Mouse (Mus musculus): ENCODE results near the gene Tmem115.
"Not testable (repeated sequence)": the region's sequence is repeated elsewhere in the genome, so short reads cannot be mapped to it uniquely, and the experiment has no call there.

Tmem115 gene

DNA sequence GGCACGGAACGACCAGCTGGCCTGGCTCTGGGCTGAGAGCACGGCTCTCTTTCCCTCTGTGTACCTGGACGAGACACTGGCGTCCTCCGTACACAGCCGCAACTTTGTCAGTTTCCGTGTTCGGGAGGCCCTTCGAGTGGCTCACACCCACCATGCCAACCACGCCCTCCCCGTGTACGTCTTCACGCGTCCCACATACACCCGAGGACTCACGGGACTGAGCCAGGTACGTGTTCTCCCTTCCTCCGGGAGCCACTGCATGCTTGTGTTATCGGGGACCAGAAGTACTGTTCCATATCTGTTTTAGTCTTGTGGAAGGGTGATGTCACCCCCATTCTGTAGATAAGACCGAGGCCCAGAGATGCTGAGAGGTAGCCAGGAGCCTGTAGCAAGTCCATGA is 37.1 kb downstream of the Tmem115 start:
- peak in 1 of 2 experiments; percentile 41 for DNase-seq (ENCODE audit: low spot score in 2 of 2)

DNA sequence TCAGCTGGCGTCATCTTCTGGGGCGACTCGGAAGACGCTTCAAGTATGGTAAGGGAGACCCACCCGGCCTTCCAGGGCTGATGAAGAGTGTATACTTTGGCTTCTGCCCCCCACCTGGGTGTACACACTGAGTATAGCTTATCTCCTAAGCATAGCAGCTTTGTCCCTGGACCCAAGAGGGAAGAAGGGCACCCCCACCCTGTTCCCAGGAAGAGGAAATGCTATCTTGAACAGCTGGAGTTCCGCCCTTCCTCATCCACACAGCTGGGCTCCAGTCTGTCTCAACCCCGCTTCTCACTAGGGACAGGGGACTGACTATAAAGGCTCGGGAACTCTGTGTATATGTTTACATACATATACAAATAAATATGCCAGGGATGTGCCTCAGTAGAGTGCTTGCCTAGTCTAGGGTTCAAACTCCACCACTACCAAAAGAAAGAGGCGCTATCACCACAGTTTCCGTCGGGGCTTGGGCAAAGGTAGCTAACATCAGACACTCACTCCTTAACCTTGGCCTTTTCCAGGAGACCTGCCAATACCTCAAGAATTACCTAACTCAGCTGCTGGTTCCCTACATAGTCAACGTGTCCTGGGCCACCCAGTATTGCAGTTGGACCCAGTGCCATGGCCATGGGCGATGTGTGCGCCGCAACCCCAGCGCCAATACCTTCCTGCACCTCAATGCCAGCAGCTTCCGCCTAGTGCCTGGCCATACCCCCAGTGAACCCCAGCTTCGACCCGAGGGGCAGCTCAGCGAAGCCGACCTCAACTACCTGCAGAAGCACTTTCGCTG is 38.0 kb downstream of the Tmem115 start:
- no peak for DNase-seq (ENCODE audit: low spot score in 2 of 2)

DNA sequence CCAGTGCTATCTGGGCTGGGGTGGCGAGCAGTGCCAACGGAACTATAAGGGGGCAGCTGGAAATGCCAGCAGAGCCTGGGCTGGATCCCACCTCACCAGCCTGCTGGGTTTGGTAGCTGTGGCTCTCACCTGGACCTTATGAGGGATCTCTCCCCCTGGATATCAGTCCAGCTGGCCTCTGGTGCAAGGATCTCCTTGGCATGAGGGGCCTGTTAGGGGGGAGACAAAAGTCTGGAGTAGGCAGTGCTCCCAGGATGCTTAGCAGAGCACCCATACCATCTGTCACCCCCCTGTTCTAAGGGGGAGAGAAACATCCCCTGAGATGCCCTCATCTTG is 38.5 kb downstream of the Tmem115 start:
- no peak for DNase-seq (ENCODE audit: low spot score in 2 of 2)

DNA sequence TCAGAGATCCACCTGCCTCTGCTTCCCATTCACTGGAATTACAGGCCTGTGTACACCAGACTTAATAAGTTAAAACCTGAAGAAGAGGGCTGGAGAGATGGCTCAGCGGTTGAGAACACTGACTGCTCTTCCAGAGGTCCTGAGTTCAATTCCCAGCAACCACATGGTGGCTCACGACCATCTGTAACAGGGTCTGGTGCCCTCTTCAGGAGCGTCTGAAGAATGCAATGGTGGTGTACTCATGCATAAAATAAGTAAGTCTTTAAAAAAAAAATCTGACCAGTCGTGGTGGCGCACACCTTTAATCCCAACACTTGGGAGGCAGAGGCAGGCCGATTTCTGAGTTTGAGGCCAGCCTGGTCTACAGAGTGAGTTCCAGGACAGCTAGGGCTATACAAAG is 40.0 kb downstream of the Tmem115 start:
- DNase-seq (ENCODE audit: low spot score in 2 of 2): not testable (repeated sequence)

DNA sequence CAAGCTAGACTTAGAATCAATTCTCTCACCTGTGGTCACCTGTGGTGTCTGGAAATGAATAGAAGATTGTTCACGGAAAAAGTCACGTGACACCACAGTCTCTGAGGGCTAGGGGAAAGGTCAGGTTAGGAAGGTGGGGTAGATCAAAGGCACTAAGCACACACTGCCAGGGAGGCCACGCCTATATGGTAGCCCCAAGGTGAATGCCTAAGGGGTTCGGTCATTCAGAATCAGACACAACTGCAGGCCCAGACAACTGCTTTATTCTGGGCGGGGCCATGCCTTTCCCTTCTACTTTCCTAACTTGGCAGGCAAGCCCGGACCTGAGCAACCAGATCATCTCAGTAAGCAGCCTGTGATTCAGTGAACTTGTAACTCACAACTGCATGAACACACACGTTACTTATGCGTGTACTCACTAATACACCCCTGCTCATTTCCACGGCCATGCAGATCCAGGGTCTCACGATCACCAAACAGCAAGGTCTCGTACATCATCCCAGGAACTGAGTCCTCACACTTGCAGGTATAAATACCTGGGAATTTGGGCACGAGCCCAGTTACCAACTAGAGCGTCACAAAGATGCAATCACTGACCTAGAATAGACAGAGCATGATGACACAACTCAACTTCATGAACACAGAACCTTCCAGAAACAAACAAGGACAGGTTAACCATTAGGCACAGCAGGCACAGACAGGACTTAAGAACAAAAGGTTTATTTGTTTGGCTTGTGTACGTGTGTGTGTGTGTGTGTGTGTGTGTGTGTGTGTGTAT is 42.0 kb downstream of the Tmem115 start:
- peak; percentile 57 to 83 for DNase-seq (ENCODE audit: low spot score in 2 of 2)

DNA sequence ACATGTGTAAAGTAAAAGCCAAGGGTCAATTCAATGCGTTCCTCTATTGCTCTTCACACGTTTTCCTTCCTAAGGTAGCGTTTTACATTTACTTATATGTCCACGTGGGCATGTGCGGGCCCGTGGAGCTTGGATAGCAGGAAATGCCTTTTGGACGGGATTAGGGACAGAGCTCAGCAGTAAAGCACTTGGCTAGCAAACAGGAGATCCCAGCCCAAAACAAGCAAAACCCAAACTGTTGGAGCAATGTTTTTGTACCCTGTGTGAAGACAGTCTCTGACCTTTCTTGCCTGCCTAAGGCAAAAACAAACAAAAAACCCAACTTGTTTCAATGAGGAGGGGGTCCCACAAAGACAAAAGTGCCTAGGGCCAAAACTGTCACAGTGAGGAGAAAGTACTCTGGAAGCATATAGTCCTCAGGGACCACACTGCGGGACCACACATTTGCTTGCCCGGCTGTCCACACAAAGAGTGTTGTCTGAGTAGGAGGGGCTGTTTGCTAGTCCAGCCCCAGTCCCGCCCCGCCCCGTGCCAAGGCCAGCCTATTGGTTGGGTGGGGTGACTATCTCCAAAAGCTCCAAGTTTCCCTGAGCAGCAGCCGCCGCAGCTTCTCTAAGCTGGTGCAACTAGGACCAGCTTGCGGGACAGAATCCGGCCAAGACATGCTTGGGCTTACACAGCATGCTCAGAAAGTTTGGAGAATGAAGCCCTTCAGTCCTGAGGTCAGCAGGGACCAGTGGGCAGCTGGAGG is 42.8 kb downstream of the Tmem115 start, which contains the start of gene Hyal1:
TSS of gene Hyal1 (plus strand) at position 571 of the 751 bp plus-strand sequence.
- DNase-seq (ENCODE audit: low spot score in 2 of 2): peak; percentile 82 to 83

DNA sequence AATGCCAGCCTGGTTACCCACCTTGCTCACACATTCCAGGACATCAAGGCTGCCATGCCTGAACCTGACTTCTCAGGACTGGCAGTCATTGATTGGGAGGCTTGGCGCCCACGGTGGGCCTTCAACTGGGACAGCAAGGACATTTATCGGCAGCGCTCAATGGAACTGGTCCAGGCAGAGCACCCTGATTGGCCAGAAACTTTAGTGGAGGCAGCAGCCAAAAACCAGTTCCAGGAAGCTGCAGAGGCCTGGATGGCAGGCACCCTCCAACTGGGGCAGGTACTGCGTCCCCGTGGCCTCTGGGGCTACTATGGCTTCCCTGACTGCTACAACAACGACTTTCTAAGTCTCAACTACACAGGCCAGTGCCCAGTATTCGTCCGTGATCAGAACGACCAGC is 44.1 kb downstream of the Tmem115 start:
- DNase-seq (ENCODE audit: low spot score in 2 of 2): no peak

DNA sequence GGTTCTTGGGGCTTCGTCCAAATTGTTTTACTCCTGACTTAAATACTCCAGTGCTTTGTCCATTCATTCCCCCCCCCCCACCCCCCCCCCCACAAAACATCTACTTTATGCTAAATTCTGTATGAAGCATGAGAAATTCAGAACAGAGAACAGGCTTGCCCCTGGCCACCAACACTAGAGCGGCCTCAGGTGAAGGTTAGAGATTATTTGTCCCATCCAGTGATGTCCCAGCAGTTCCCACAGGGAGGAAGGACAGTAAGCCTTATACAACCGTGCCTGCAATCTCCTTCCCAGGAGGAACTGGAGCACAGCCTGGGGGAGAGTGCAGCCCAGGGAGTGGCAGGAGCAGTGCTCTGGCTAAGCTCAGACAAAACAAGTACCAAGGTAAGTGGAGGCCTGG is 44.8 kb downstream of the Tmem115 start, which contains the start of gene Naa80:
TSS of gene Naa80 (plus strand) at position 301 of the 400 bp plus-strand sequence.
- no peak for DNase-seq (ENCODE audit: low spot score in 2 of 2)

DNA sequence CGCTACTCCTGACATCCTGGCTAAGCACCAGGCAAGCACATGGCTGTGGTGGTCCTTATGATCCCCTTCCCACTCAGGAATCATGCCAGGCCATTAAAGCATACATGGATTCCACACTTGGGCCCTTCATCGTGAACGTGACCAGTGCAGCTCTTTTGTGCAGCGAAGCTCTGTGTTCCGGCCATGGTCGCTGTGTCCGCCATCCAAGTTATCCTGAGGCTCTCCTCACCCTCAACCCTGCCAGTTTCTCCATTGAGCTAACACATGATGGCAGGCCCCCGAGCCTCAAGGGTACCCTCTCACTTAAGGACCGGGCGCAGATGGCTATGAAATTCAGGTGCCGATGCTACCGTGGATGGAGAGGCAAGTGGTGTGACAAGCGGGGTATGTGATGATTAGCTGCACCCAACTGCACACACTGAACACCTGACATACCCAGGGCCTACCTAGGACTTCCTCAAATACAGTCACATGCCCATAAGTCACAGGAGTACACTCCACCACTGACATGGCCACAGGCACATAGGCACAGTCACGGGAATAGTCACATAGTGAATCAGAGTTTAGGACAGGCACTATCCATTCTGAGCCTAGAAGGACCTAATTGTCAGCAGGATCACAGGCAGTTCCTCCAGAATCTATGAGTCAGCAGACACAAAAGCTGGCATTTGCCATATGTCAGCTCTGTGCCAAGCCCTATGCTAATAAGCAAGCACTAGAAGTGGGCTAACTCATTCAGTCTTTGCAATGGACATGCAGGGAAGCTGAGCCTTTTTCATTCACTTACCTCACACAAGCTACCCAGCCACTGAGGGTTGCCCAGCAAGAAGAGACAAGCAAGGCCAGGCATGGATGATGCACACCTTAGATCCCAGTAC is 45.5 kb downstream of the Tmem115 start:
- DNase-seq (ENCODE audit: low spot score in 2 of 2): no peak

DNA sequence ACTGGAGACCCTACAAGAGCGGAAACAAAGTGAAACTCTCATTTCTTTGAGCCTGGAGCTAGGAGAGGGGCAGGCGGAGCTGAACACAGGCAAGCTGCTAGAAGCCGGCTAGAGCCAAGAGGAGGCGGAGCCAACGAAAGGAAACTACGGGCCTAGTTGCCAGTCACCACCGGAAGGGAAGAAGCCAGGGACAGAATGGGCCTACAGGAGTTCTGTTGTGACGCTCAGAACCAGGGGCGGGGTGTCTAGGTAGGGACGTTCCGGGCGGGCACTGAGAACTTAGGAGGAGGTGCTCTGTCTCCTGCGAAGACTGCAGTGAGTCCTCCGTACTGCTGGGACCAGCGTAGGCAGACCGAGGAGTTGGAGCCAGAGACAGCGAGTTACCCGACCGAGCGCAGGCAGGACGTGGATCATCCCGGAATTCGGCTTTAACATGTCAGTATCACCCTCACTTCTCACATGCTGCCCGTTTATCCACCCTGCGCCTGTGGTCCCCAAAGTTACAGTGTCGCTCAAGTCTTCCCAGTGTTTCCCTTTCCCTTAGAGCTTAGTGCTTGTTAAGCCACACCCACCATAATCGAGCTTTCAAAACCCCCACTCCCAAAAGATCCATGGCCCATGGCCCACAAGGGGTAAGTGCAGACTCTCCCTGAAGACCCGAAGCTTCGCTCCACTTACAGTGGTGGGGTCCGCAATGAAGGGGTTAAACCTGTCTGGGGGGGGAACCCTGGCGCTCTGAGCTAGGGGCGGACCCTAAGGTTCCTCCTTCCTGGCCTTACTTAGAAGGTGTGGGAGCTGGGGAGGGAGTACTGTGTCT is 47.0 kb downstream of the Tmem115 start, which contains the start of gene Hyal3:
TSS of gene Hyal3 (plus strand) at position 318 of the 817 bp plus-strand sequence.
- DNase-seq (ENCODE audit: low spot score in 2 of 2): peak; percentile 82 to 91

DNA sequence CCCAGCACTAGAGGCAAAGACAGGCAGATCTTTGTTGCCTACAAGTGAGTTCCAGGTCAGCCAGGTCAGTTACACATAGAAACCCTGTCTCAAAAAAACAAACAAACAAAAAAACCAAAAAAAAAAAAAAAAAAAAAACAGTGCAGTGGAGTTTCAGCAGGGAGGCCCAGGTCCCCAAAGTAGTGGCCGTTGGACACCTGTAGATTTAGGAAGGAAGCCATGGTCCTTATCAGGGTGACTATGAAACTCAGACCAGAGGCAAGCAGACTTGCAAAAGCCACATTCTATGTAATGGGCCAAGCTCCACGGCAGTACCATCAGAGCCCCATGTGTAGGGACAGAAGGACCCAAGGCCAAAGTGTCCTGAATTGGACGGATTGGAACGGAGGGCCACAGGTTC is 47.8 kb downstream of the Tmem115 start:
- no peak for DNase-seq (ENCODE audit: low spot score in 2 of 2)

DNA sequence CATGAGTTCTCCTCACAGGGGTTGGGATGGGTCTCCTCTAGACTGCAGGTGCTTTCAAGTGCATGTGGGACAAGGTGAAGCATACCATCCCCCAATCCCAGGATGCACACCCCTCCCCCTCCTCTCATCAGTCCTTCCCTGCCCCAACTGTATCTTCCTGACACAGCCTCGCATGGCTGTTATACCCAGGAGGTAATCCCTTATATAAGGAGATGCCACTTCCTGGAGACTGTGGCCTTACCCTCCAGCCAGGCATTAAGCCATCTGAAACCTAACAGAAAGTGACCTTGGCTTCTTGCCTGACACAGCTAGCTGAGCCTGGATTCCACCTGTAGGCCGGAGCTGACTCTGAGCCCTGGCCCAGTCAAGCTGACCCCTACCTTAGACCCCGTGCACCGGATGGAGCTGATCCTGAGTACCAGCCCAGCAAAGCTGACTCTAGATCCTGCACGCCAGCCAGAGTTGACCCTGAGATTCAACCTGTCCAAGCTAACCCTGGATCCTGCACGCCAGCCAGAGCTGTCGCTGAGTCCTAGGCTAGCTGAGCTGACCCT is 48.8 kb downstream of the Tmem115 start:
- DNase-seq (ENCODE audit: low spot score in 2 of 2): no peak

DNA sequence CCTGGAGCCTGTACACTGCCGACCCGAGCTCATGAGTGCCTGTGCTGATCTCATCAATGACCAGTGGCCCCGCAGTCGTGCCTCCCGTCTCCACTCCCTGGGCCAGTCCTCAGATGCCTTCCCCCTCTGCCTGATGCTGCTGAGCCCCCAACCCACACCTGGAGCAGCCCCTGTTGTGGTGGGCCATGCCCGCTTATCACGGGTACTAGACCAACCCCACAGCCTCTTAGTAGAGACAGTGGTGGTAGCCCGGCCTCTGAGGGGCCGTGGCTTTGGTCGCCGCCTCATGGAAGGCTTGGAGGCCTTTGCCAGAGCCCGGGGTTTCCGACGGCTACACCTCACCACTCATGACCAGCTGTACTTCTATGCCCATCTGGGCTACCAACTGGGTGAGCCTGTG is 49.4 kb downstream of the Tmem115 start:
- no peak for DNase-seq (ENCODE audit: low spot score in 2 of 2)

DNA sequence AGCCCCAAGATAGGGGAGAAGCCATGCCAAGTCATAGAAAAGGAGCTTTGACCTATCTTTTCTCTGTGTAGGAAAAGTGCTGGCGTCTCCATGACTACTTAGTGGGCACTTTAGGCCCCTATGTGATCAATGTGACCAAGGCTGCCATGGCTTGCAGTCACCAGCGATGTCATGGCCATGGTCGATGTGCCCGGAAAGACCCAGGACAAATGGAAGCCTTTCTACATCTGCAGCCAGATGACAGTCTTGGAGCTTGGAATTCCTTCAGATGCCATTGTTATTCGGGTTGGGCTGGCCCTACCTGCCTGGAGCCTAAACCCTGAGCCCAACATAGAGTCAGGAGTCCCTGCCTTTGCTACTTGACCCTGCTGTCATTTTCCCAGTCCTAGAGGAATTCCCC is 52.8 kb downstream of the Tmem115 start:
- no peak for DNase-seq (ENCODE audit: low spot score in 2 of 2)

DNA sequence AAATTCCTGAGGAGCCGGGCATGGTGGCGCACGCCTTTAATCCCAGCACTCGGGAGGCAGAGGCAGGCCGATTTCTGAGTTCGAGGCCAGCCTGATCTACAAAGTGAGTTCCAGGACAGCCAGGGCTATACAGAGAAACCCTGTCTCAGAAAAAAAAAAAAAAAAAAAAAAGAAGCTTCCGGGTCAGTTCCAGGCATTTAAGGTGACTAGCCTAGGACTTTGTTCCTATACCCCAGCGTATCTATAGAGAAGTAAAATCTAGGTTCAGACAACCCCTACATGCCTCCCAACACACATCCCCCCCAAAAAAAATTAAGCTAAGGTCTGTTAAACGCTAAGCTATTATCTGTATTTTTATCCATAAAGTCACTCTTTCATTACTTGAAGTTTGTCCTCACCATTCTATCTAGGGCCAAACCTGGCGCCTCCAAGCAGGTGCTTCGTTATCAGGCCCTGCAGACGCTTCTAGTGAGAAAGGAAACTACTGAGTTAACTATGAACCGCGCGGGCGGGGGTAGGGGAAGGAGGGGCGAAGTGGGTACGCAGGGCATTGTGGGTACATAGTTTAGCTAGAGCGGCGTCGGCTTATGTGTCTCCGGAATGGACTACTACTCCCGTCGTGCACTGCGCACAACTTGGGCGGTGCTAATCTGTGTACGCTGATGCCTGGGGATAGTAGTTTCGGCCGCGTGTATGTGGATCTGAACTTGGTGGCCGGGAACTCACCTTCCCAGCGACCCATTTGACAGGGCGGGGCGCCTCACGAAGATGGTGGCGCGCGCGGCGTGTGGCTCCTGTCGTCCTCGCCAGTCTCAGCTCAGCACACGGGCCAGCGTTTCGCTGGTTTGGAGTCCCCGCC is 53.5 kb downstream of the Tmem115 start, which contains the start of gene Ifrd2:
TSS of gene Ifrd2 (plus strand) at position 669 of the 859 bp plus-strand sequence.
- peak; percentile 93 to 97 for DNase-seq (ENCODE audit: low spot score in 2 of 2)

DNA sequence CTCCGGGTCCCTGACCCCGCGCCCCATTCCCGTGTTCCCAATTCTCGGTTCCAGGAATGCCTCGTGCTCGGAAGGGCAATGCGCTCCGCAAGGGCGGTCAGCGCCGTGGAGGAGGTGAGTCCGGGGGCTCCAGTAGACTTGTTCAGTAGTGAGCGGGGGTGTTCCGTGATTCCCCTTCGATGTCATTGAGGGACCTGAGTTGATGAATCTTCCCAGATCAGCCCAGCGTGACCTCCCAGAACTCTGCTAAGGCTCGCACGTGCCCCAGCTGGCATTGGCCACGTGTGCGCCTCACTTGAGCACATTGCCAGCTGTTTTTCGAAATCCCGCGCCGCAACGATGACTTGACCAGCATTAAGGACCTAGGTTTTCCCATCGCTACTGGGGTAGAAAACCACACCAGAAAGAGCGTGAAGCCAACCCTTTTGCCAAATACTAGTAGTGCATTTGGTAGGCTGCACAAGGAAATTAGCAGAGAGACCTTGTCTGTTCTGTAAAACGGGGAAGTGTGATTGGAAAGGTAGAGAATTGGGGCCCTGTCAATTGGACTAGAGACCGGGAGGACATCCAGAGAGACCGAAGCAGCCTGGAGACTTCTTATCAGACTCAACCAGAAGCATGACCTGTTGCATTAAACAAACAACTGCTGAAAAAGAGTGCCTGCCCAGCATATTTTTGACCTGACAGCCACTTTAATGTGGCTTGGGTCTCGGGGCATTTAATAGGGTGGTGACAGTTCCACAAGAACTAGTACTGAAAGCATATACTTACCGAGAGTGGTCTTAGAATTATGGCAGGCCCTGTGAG is 54.3 kb downstream of the Tmem115 start:
- DNase-seq (ENCODE audit: low spot score in 2 of 2): no peak

Measured in urinary bladder, adult 18-20 months (tissue).